Mouse (Mus musculus) kidney, adult 11 months (tissue): ENCODE measurements around the gene Ssbp3.
A peak's percentile ranks its signal among the peaks of the same experiment; 100 is the strongest.

ENCODE experiments used
- DNase-seq: peaks from one replicate; pipeline ENCODE4 v3.0.0; 2022

Gene Ssbp3

GRCm38 (mm10) chr4:106964996-106965395, 54.5 kb downstream of the Ssbp3 start:
- DNase-seq: no peak

GRCm38 (mm10) chr4:106966443-106966842, 55.9 kb downstream of the Ssbp3 start:
- no peak for DNase-seq

- no peak for DNase-seq
Observed at GRCm38 (mm10) chr4:106968910-106969309, 58.4 kb downstream of the Ssbp3 start.

GRCm38 (mm10) chr4:106970786-106971185, 60.3 kb downstream of the Ssbp3 start:
- no peak for DNase-seq

GRCm38 (mm10) chr4:106972061-106972460, 61.6 kb downstream of the Ssbp3 start:
- no peak for DNase-seq

GRCm38 (mm10) chr4:106972461-106973384, 62.2 kb downstream of the Ssbp3 start:
- DNase-seq: no peak

GRCm38 (mm10) chr4:106975324-106975723, 64.8 kb downstream of the Ssbp3 start:
- DNase-seq: no peak

- no peak for DNase-seq
Observed at GRCm38 (mm10) chr4:106975890-106976289, 65.4 kb downstream of the Ssbp3 start.

- no peak for DNase-seq
Observed at GRCm38 (mm10) chr4:106976576-106976975, 66.1 kb downstream of the Ssbp3 start.

- DNase-seq: no peak
Observed at GRCm38 (mm10) chr4:106977218-106977651, 66.7 kb downstream of the Ssbp3 start.

- DNase-seq: no peak
Observed at GRCm38 (mm10) chr4:106978376-106978775, 67.9 kb downstream of the Ssbp3 start.

- DNase-seq: no peak
Observed at GRCm38 (mm10) chr4:106980669-106981068, 70.2 kb downstream of the Ssbp3 start.

GRCm38 (mm10) chr4:106981385-106982103, 71.0 kb downstream of the Ssbp3 start:
- no peak for DNase-seq

- DNase-seq: no peak
Observed at GRCm38 (mm10) chr4:106982344-106983121, 72.0 kb downstream of the Ssbp3 start.

- no peak for DNase-seq
Observed at GRCm38 (mm10) chr4:106983908-106984515, 73.5 kb downstream of the Ssbp3 start.

- DNase-seq: no peak
Observed at GRCm38 (mm10) chr4:106985289-106985688, 74.8 kb downstream of the Ssbp3 start.

GRCm38 (mm10) chr4:106985899-106986832, 75.7 kb downstream of the Ssbp3 start:
- no peak for DNase-seq

- peak; percentile 84 for DNase-seq
Observed at GRCm38 (mm10) chr4:106987725-106988364, 77.3 kb downstream of the Ssbp3 start.

- peak; percentile 58 for DNase-seq
Observed at GRCm38 (mm10) chr4:106988886-106989225, 78.4 kb downstream of the Ssbp3 start.

GRCm38 (mm10) chr4:106989226-106989983, 78.9 kb downstream of the Ssbp3 start:
- DNase-seq: no peak
